Mouse (Mus musculus): Measurements from ENCODE around the gene Tle1. TPM values are rescaled to one million over a fixed set of nuclear protein-coding genes. Genes with fewer than 3 reads are reported as not detected.

Tle1 gene
- total RNA-seq (2022): 10 to 100 TPM; 60.0 to 75.2 (median 70.1) TPM

- peak; percentile 99 to 100 for DNase-seq (ENCODE audit: low spot score in 2 of 2)
These were observed at the start of gene Tle1 for GRCm38 (mm10) chr4:72200559-72201409. TSS of gene Tle1 (minus strand) at chr4:72200919.

GRCm38 (mm10) chr4:72233584-72234219, 33.0 kb upstream of the Tle1 start:
- DNase-seq (ENCODE audit: low spot score in 2 of 2): peak in 1 of 2 experiments; percentile 5

- no peak for DNase-seq (ENCODE audit: low spot score in 2 of 2)
These were observed 31.5 kb upstream of the Tle1 start for GRCm38 (mm10) chr4:72232206-72232605.

- DNase-seq (ENCODE audit: low spot score in 2 of 2): no peak
These were observed 30.1 kb upstream of the Tle1 start for GRCm38 (mm10) chr4:72230832-72231231.

GRCm38 (mm10) chr4:72221629-72222028, 20.9 kb upstream of the Tle1 start:
- no peak for DNase-seq (ENCODE audit: low spot score in 2 of 2)

GRCm38 (mm10) chr4:72204420-72205045, 3.8 kb upstream of the Tle1 start:
- DNase-seq (ENCODE audit: low spot score in 2 of 2): no peak

- peak; percentile 37 to 49 for DNase-seq (ENCODE audit: low spot score in 2 of 2)
These were observed 837 bp upstream of the Tle1 start for GRCm38 (mm10) chr4:72201521-72201991.

- DNase-seq (ENCODE audit: low spot score in 2 of 2): peak; percentile 39 to 48
These were observed 854 bp downstream of the Tle1 start for GRCm38 (mm10) chr4:72199571-72200558.

GRCm38 (mm10) chr4:72198877-72199411, 1.8 kb downstream of the Tle1 start:
- peak; percentile 82 to 83 for DNase-seq (ENCODE audit: low spot score in 2 of 2)

- no peak for DNase-seq (ENCODE audit: low spot score in 2 of 2)
These were observed 2.7 kb downstream of the Tle1 start for GRCm38 (mm10) chr4:72197888-72198605.

GRCm38 (mm10) chr4:72195116-72195835, 5.4 kb downstream of the Tle1 start:
- no peak for DNase-seq (ENCODE audit: low spot score in 2 of 2)

GRCm38 (mm10) chr4:72193276-72193675, 7.4 kb downstream of the Tle1 start:
- DNase-seq (ENCODE audit: low spot score in 2 of 2): no peak

- no peak for DNase-seq (ENCODE audit: low spot score in 2 of 2)
These were observed 16.2 kb downstream of the Tle1 start for GRCm38 (mm10) chr4:72184476-72184875.

GRCm38 (mm10) chr4:72182343-72182988, 18.3 kb downstream of the Tle1 start:
- no peak for DNase-seq (ENCODE audit: low spot score in 2 of 2)

- no peak for DNase-seq (ENCODE audit: low spot score in 2 of 2)
These were observed 24.8 kb downstream of the Tle1 start for GRCm38 (mm10) chr4:72175943-72176342.

- no peak for DNase-seq (ENCODE audit: low spot score in 2 of 2)
These were observed 32.5 kb downstream of the Tle1 start for GRCm38 (mm10) chr4:72168267-72168666.

- DNase-seq (ENCODE audit: low spot score in 2 of 2): no peak
These were observed 32.9 kb downstream of the Tle1 start for GRCm38 (mm10) chr4:72167761-72168229.

- DNase-seq (ENCODE audit: low spot score in 2 of 2): no peak
These were observed 33.5 kb downstream of the Tle1 start for GRCm38 (mm10) chr4:72167171-72167570.

GRCm38 (mm10) chr4:72166561-72166960, 34.2 kb downstream of the Tle1 start:
- DNase-seq (ENCODE audit: low spot score in 2 of 2): no peak

All from layer of hippocampus, adult 8-10 months (tissue).